In genomic region chr6:31873911-31874310, GRCm38 (mm10) we compare ENCODE assay signal across 23 mouse cellular contexts.
DNase-seq lines count a peak whose midpoint lies in the region; ATAC-seq and TF ChIP-seq lines count a peak whose summit lies in the region.
"Had no signal": no experiment of that assay in that cellular context is flagged by ENCODE, and none has a peak within 500 bp of the region (broad histone marks: within the 10 kb centered on the region; RNA-seq: fewer than 3 reads in every experiment).

No protein-coding gene starts in this region.

- H3K4me2 ChIP-seq in heart, embryonic 11.5 days = no peak overlapping the region
- H3K4me2 ChIP-seq in lung, embryonic 14.5 days = no peak overlapping the region
- H3K4me2 ChIP-seq: embryonic facial prominence, embryonic 13.5 days; limb, embryonic 15.5 days; liver, embryonic 15.5 days; stomach, embryonic 15.5 days had no signal

- H3K4me1 ChIP-seq in heart, embryonic 11.5 days (ENCODE audit: control insufficient read depth, insufficient read depth, low read length) = no peaks in the 10 kb centered on the region
- no peaks in the 10 kb centered on the region for H3K4me1 ChIP-seq in lung, embryonic 14.5 days (ENCODE audit: insufficient read depth)
- H3K4me1 ChIP-seq: embryonic facial prominence, embryonic 13.5 days; forebrain, embryonic 10.5 days; limb, embryonic 10.5 days; limb, embryonic 15.5 days; liver, embryonic 15.5 days; stomach, embryonic 15.5 days had no signal

- no peak for TF ChIP-seq CTCF in lung, embryonic 14.5 days (IDR thresholded peaks at IDR 0.05; ENCODE audit: low read depth)

- no peak overlapping the region for H3K27ac ChIP-seq in heart, embryonic 11.5 days (ENCODE audit: low read depth, low read length)
- no peak overlapping the region for H3K27ac ChIP-seq in lung, embryonic 14.5 days (ENCODE audit: low read depth)
- H3K27ac ChIP-seq: embryonic facial prominence, embryonic 13.5 days; forebrain, embryonic 10.5 days; limb, embryonic 10.5 days; limb, embryonic 15.5 days; liver, embryonic 15.5 days; macrophage; stomach, embryonic 15.5 days had no signal

- H3K36me3 ChIP-seq in heart, embryonic 11.5 days (ENCODE audit: control insufficient read depth, insufficient read depth, low read length) = no peaks in the 10 kb centered on the region
- no peaks in the 10 kb centered on the region for H3K36me3 ChIP-seq in lung, embryonic 14.5 days (ENCODE audit: insufficient read depth)
- H3K36me3 ChIP-seq: embryonic facial prominence, embryonic 13.5 days; forebrain, embryonic 10.5 days; limb, embryonic 10.5 days; limb, embryonic 15.5 days; liver, embryonic 15.5 days; stomach, embryonic 15.5 days had no signal

- H3K27me3 ChIP-seq in heart, embryonic 11.5 days (ENCODE audit: control insufficient read depth, insufficient read depth, low read length) = no peaks in the 10 kb centered on the region
- H3K27me3 ChIP-seq in lung, embryonic 14.5 days (ENCODE audit: insufficient read depth, low read length) = no peaks in the 10 kb centered on the region
- H3K27me3 ChIP-seq: embryonic facial prominence, embryonic 13.5 days; limb, embryonic 15.5 days; liver, embryonic 15.5 days; stomach, embryonic 15.5 days had no signal

- no peak overlapping the region for H3K4me3 ChIP-seq in heart, embryonic 11.5 days (ENCODE audit: low read depth, low read length)
- H3K4me3 ChIP-seq in lung, embryonic 14.5 days (ENCODE audit: low read depth, low read length) = no peak overlapping the region
- H3K4me3 ChIP-seq: embryonic facial prominence, embryonic 13.5 days; forebrain, embryonic 10.5 days; limb, embryonic 10.5 days; limb, embryonic 15.5 days; liver, embryonic 15.5 days; stomach, embryonic 15.5 days had no signal

- H3K9me3 ChIP-seq in heart, embryonic 11.5 days (replicated peaks; ENCODE audit: control insufficient read depth, low read length) = no peaks in the 10 kb centered on the region
- no peaks in the 10 kb centered on the region for H3K9me3 ChIP-seq in lung, embryonic 14.5 days (ENCODE audit: low read depth, low read length)
- H3K9me3 ChIP-seq: embryonic facial prominence, embryonic 13.5 days; forebrain, embryonic 10.5 days; limb, embryonic 10.5 days; limb, embryonic 15.5 days; liver, embryonic 15.5 days; stomach, embryonic 15.5 days had no signal

- no peak overlapping the region for H3K9ac ChIP-seq in heart, embryonic 11.5 days (ENCODE audit: low read depth, low read length)
- no peak overlapping the region for H3K9ac ChIP-seq in lung, embryonic 14.5 days
- H3K9ac ChIP-seq: embryonic facial prominence, embryonic 13.5 days; forebrain, postnatal 0 days; limb, embryonic 15.5 days; liver, embryonic 15.5 days; stomach, embryonic 15.5 days had no signal

- no peak for ATAC-seq in heart, embryonic 11.5 days (replicated peaks; ENCODE audit: insufficient number of reproducible peaks, low FRiP score, low TSS enrichment)
- no peak for ATAC-seq in lung, embryonic 14.5 days (ENCODE audit: insufficient read depth)
- ATAC-seq: forebrain, postnatal 0 days; inflammation-experienced regulatory T-cells, adult 6 months had no signal

- 22% methylated on average over 1 of the region's 1 CpGs for WGBS in heart, embryonic 11.5 days (ENCODE audit: insufficient replicate concordance)
- WGBS in lung, embryonic 14.5 days = 17% methylated on average over 1 of the region's 1 CpGs

- peak; percentile 6 to 27 for DNase-seq in adrenal gland, postnatal 36 days
- DNase-seq in adrenal gland, adult 18-20 months (ENCODE audit: low spot score in 2 of 2) = no peak
- DNase-seq in heart, postnatal 4 days = peak; percentile 8
- DNase-seq in lung, embryonic 14.5 days = peak; percentile 43
- no peak for DNase-seq in lung, adult 18-20 months
- peak; percentile 40 for DNase-seq in retina, postnatal 1 day
- no peak for DNase-seq in retina, embryonic 14.5 days (ENCODE audit: low spot score)
- DNase-seq: cerebellum, adult 11 months; cerebellum, adult 9-11 months; forebrain, postnatal 0 days; kidney, adult 11 months; kidney, postnatal 14 days; layer of hippocampus, adult 9-11 months; right cerebral cortex, postnatal 25 days had no signal

Comparison
In these comparisons a context has a peak if more than half of its experiments do, and no peak if none do; other contexts are left out.
1. DNase-seq: peak in adrenal gland, postnatal 36 days (2 of 2), heart, postnatal 4 days (single experiment), lung, embryonic 14.5 days (single experiment) and retina, postnatal 1 day (single experiment); none in adrenal gland, adult 18-20 months (0 of 2), lung, adult 18-20 months (0 of 2) and retina, embryonic 14.5 days (single experiment).